ENCODE assay signal across 22 mouse cellular contexts in the genomic region with DNA sequence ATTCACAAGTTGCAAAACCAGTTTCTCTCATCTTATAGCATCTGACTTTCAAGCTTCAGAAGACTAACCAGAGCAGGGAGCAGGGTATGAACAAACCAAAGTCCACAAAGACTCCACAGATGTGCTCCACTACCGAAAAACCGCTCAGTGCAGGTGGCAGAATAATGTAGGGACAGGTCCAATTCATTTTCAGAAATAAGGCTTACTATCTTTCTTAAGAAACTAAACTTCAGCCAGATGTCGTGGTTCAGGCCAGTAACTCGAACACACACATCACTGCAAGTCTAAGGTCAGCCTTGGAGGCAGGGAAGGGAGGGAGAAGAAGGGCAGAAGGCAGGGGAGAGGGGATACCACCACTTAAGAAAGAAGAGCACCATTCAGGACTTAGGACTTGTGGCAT. TPM values are rescaled to one million over a fixed set of nuclear protein-coding genes. Genes with fewer than 3 reads are reported as not detected.
"Had no signal": no experiment of that assay in that cellular context is flagged by ENCODE, and none has a peak within 500 bp of the region (broad histone marks: within the 10 kb centered on the region; RNA-seq: fewer than 3 reads in every experiment).

No protein-coding gene starts in this region.

- H3K9me3 ChIP-seq: limb, embryonic 10.5 days; limb, embryonic 13.5 days; neural tube, embryonic 12.5 days; neural tube, embryonic 15.5 days had no signal

- H3K27ac ChIP-seq: limb, embryonic 10.5 days; limb, embryonic 13.5 days; neural tube, embryonic 12.5 days; neural tube, embryonic 15.5 days had no signal

- ATAC-seq: inflammation-experienced regulatory T-cells, adult 6 months; intestine, embryonic 16.5 days had no signal

- H3K9ac ChIP-seq: limb, embryonic 13.5 days; neural tube, embryonic 12.5 days; neural tube, embryonic 15.5 days had no signal

- H3K4me2 ChIP-seq: limb, embryonic 13.5 days; midbrain, embryonic 11.5 days; neural tube, embryonic 12.5 days; neural tube, embryonic 15.5 days had no signal

- H3K4me1 ChIP-seq: limb, embryonic 10.5 days; limb, embryonic 13.5 days; neural tube, embryonic 12.5 days; neural tube, embryonic 15.5 days had no signal

- DNase-seq: kidney, adult 18-20 months; kidney, adult 9 months; kidney, postnatal 14 days; kidney, postnatal 4 days; lung, adult 2 months; lung, postnatal 14 days; lung, postnatal 4 days; midbrain, embryonic 14.5 days; right cerebral cortex, adult 18-20 months; right cerebral cortex, postnatal 25 days; spleen, adult 18-20 months; thymus, postnatal 25 days had no signal

- H3K4me3 ChIP-seq: limb, embryonic 10.5 days; limb, embryonic 13.5 days; neural tube, embryonic 12.5 days; neural tube, embryonic 15.5 days had no signal

- H3K27me3 ChIP-seq: limb, embryonic 13.5 days; neural tube, embryonic 12.5 days; neural tube, embryonic 15.5 days had no signal

RNA-seq across cellular contexts. Expression of a gene that starts 48.3 kb away (rescaled TPM):
- total RNA-seq: layer of hippocampus, adult 18-20 months; layer of hippocampus, postnatal 14 days; left cerebral cortex, postnatal 25 days had no signal
- polyA plus RNA-seq: neural tube, embryonic 12.5 days; neural tube, embryonic 15.5 days had no signal
